Mouse (Mus musculus) olfactory bulb, adult 2 months (tissue): ENCODE data around the gene Atg4c.

Experiments
- CTCF ChIP-seq: fragments of 200-500 bp; IDR thresholded peaks from 2 replicates; pipeline ENCODE4 v1.5.1; 2012; ENCODE audit warnings: low read depth, mild to moderate bottlenecking, low read length, moderate library complexity; ENCODE audit not compliant: insufficient read depth
- POLR2A ChIP-seq: fragments of 200-500 bp; IDR thresholded peaks from 2 replicates; pipeline ENCODE4 v1.6.1; 2012; ENCODE audit warnings: mild to moderate bottlenecking, low read depth, low read length, moderate library complexity; ENCODE audit not compliant: insufficient read depth

DNA sequence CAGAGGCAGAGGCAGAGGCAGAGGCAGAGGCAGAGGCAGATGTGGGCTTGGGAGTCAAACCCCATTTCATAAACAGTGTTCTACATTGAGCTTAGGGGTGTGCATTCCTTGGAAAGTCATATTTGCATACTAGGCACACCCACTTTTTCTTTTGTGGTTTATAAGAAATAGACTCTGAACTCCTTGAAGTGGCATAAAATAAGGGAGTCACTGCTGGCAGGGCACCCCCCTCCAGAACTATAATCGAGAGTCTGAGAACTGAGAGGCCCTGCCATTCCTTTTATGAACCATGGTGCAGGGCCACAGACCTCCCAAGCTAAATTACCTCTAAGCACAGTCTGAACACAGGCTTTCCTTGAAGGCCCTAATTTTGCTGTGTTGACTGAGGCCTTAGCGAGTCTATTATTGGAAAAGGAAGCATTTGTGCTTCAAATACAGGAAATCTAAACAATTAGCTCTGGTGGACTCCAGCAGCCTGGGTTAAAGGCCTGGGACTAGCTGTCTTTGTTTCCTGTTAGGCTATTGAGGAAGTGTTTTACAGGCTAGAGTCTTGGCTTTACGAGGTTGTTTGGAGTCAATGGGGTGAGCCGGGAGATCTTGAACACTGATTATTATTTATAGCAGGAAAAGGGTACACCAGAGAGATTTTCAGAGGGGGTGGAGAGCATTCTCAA, 41.7 kb upstream of the Atg4c start:
- TF ChIP-seq CTCF (no peak), POLR2A (no peak)
